Mouse (Mus musculus): ENCODE results near the gene Btc.

The Btc gene

GRCm38 (mm10) chr5:91320348-91320747, 82.4 kb downstream of the Btc start:
- DNase-seq (ENCODE audit: low read depth, low spot score) = no peak

- no peak for DNase-seq (ENCODE audit: low read depth, low spot score)
Measured at GRCm38 (mm10) chr5:91313971-91314370, 88.8 kb downstream of the Btc start.

GRCm38 (mm10) chr5:91311767-91312166, 91.0 kb downstream of the Btc start:
- DNase-seq (ENCODE audit: low read depth, low spot score) = no peak

GRCm38 (mm10) chr5:91308576-91308975, 94.2 kb downstream of the Btc start:
- DNase-seq (ENCODE audit: low read depth, low spot score) = no peak

- DNase-seq (ENCODE audit: low read depth, low spot score) = peak; percentile 71
Measured at GRCm38 (mm10) chr5:91307907-91308306, 94.9 kb downstream of the Btc start.

Measured in ZHBTc4 (cell line).